Mouse (Mus musculus): ENCODE data around the gene Ccdc69. TPM values are rescaled to one million over a fixed set of nuclear protein-coding genes. Genes with fewer than 3 reads are reported as not detected.

The Ccdc69 gene
- total and polyA plus RNA-seq, 3 experiments, result 0.31 to 0.42 TPM; not detected in 1

GRCm38 (mm10) chr11:55069023-55069422 is 8.9 kb downstream of the Ccdc69 start (continued):
- no peak for TF ChIP-seq ELF1 (IDR thresholded peaks at IDR 0.05; ENCODE audit: low read depth, low read length)

- DNase-seq (ENCODE audit: low read depth, low spot score), result peak; percentile 20
- Histone ChIP-seq H3K9ac (ENCODE audit: control insufficient read depth, low read depth, low read length, poor library complexity, severe bottlenecking) (no peak overlapping the region), H3K36me3 (ENCODE audit: control insufficient read depth in 1 of 2, insufficient read depth in 2 of 2, low read length in 2 of 2) (no peaks in the 10 kb centered on the region), H3K9me3 (replicated peaks; ENCODE audit: insufficient read depth, low read length) (no peaks in the 10 kb centered on the region), H3K27ac (ENCODE audit: control insufficient read depth, low read depth, low read length) (no peak overlapping the region), H3K79me2 (ENCODE audit: control insufficient read depth, insufficient read depth, low read length, poor library complexity) (no peaks in the 10 kb centered on the region), H3K27me3 (ENCODE audit: control insufficient read depth in 1 of 2, insufficient read depth in 2 of 2, low read length in 2 of 2) (peaks cover 2 to 6% of the 10 kb centered on the region in 2 experiments; a peak in 3 of 4 replicates), H3K4me3 (ENCODE audit: control insufficient read depth in 1 of 2, insufficient read depth in 1 of 2, low read depth in 2 of 2, low read length in 2 of 2) (no peak overlapping the region), H3K4me1 (ENCODE audit: control insufficient read depth in 1 of 2, insufficient read depth in 2 of 2, low read length in 2 of 2) (no peaks in the 10 kb centered on the region)
- TF ChIP-seq SIN3A (IDR thresholded peaks at IDR 0.05; ENCODE audit: low read length), result no peak
- no peak for TF ChIP-seq GABPA (IDR thresholded peaks at IDR 0.05; ENCODE audit: low read depth, low read length)
These were observed 11.0 kb downstream of the Ccdc69 start for GRCm38 (mm10) chr11:55066921-55067320.

DNA sequence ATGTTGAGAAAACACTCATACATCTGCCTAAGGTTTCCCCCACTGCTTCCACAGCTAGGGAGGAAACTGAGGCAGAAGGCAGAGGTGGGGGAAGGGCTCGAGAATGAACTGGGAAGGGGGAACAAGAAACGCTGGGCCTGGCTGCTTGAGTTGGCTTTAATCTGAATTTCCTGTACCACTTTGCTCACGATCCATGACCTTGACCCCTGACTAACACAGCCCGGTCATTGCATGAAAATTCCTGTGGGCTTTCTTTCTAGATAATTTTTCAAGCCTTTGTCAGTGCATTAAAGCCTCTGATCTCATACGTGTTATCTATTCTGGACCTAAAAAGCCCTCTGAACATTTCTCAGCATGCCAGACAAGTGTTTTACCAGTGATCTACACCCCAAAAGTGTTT is 15.1 kb downstream of the Ccdc69 start:
- H3K27ac ChIP-seq (ENCODE audit: control insufficient read depth, low read depth, low read length), result no peak overlapping the region
- TF ChIP-seq ZKSCAN1 (IDR thresholded peaks at IDR 0.05; ENCODE audit: low read depth, low read length) (no peak), NELFE (IDR thresholded peaks at IDR 0.05; ENCODE audit: low read depth, low read length) (no peak), NRF1 (IDR thresholded peaks at IDR 0.05; ENCODE audit: insufficient read depth, low read depth, low read length, poor library complexity, severe bottlenecking) (no peak), USF1 (IDR thresholded peaks at IDR 0.05; ENCODE audit: low read depth, low read length) (no peak), TAL1 (IDR thresholded peaks at IDR 0.05; ENCODE audit: low read length) (no peak), JUND (IDR thresholded peaks at IDR 0.05; ENCODE audit: low read depth, low read length) (no peak), HCFC1 (IDR thresholded peaks at IDR 0.05; ENCODE audit: low read depth, low read length) (no peak), CHD1 (IDR thresholded peaks at IDR 0.05; ENCODE audit: low read depth, low read length) (no peak), POLR2AphosphoS5 (IDR thresholded peaks at IDR 0.05; ENCODE audit: borderline replicate concordance, low read depth, low read length) (no peak), RAD21 (IDR thresholded peaks at IDR 0.05; ENCODE audit: low read depth, low read length) (no peak), TBP (IDR thresholded peaks at IDR 0.05; ENCODE audit: low read depth, low read length) (no peak), ZC3H11A (IDR thresholded peaks at IDR 0.05; ENCODE audit: low read depth, low read length) (no peak), ZNF384 (IDR thresholded peaks at IDR 0.05; ENCODE audit: low read depth, low read length) (no peak)
- H3K36me3 ChIP-seq (ENCODE audit: control insufficient read depth in 1 of 2, insufficient read depth in 2 of 2, low read length in 2 of 2), result no peaks in the 10 kb centered on the region
- H3K27me3 ChIP-seq (ENCODE audit: control insufficient read depth in 1 of 2, insufficient read depth in 2 of 2, low read length in 2 of 2), result peaks cover 2 to 7% of the 10 kb centered on the region in 2 experiments
- no peak for DNase-seq (ENCODE audit: low read depth, low spot score)
- no peaks in the 10 kb centered on the region for H3K79me2 ChIP-seq (ENCODE audit: control insufficient read depth, insufficient read depth, low read length, poor library complexity)
- H3K4me3 ChIP-seq (ENCODE audit: control insufficient read depth in 1 of 2, insufficient read depth in 1 of 2, low read depth in 2 of 2, low read length in 2 of 2), result no peak overlapping the region
- no peaks in the 10 kb centered on the region for H3K9me3 ChIP-seq (replicated peaks; ENCODE audit: insufficient read depth, low read length)
- H3K4me1 ChIP-seq (ENCODE audit: control insufficient read depth in 1 of 2, insufficient read depth in 2 of 2, low read length in 2 of 2), result no peaks in the 10 kb centered on the region
- H3K9ac ChIP-seq (ENCODE audit: control insufficient read depth, low read depth, low read length, poor library complexity, severe bottlenecking), result no peak overlapping the region

All from MEL (cell line).